Mouse (Mus musculus) heart, embryonic 14.5 days (tissue): ENCODE results near the gene Cdkl2. TPM values are rescaled to one million over a fixed set of nuclear protein-coding genes. Genes with fewer than 3 reads are reported as not detected.

Experiments used
- polyA plus RNA-seq: library from polyadenylated mRNA; unstranded; fragments of >200 nt; fragmentation: Nextera tagmentation; extraction: Ambion mirVana; gene quantifications from 2 replicates; pipeline ENCODE4 v1.2.1, GENCODE M21; 2014

Cdkl2 gene
- polyA plus RNA-seq, 1 experiment from 2014 or later, result 1.5 TPM

Other genes starting within 250 kb of the Cdkl2 start
- gene Rchy1, start 80.8 kb downstream of the Cdkl2 start, polyA plus RNA-seq, result 49.8 and 52.8 TPM in 2 replicates
- not detected in 2 replicates for gene Odaph, start 56.4 kb downstream of the Cdkl2 start, polyA plus RNA-seq
- gene G3bp2, start 39.8 kb upstream of the Cdkl2 start, polyA plus RNA-seq, result 141 and 151 TPM in 2 replicates
- gene Uso1, start 94.1 kb upstream of the Cdkl2 start, polyA plus RNA-seq, result 21.3 and 22.9 TPM in 2 replicates
- not detected in 2 replicates for gene U90926, start 171.5 kb upstream of the Cdkl2 start, polyA plus RNA-seq
- not detected in 2 replicates for gene Ppef2, start 212.4 kb upstream of the Cdkl2 start, polyA plus RNA-seq
- 6.0 and 6.3 TPM in 2 replicates for gene Naaa, start 234.3 kb upstream of the Cdkl2 start, polyA plus RNA-seq